Mouse (Mus musculus) liver (tissue): ENCODE results near the gene Elk3.

Source experiments
- DNase-seq: peaks from one replicate; pipeline ENCODE4 v3.0.0-alpha.2; 2020; ENCODE audit warnings: mixed read lengths

Gene Elk3

DNA sequence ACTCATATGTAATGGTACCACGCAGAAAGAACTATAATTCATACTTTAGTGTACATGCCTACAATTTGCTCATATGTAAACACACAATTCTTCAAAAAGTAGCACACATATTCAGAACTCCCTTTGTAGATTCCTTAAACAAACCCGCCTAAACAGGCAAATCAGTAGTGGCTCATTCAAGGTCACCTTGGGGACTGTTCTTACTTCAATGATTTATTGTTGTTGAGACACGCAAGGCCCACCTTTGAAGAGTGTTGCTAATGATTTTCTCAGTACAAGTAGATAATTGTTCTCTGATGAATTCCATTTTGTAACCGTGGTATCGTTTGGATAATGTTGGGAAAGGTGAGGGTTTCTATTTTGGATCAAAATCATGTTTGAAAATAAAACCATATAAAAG, 17.4 kb upstream of the Elk3 start:
- no peak for DNase-seq

DNA sequence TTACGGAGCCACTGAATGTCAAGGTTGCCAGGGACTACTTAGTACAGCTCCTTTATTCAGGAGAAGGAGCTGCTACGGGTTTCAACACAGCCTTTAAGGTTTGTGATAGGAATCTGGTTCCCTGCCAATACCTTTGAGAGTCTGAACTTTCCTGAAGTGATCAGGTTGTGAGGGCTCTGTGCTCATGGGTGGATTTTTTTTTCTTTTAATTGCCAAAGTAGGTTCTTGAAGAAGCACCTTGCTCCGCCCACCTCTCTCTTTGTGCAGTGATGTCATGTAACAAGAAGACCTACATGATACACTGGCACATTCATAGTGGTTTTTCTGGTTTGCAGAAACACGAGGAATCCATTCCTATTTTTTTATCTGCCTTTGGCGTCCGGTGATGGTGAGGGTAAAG, 16.3 kb upstream of the Elk3 start:
- no peak for DNase-seq

GRCm38 (mm10) chr10:93326741-93327100, 15.8 kb upstream of the Elk3 start:
- no peak for DNase-seq

DNA sequence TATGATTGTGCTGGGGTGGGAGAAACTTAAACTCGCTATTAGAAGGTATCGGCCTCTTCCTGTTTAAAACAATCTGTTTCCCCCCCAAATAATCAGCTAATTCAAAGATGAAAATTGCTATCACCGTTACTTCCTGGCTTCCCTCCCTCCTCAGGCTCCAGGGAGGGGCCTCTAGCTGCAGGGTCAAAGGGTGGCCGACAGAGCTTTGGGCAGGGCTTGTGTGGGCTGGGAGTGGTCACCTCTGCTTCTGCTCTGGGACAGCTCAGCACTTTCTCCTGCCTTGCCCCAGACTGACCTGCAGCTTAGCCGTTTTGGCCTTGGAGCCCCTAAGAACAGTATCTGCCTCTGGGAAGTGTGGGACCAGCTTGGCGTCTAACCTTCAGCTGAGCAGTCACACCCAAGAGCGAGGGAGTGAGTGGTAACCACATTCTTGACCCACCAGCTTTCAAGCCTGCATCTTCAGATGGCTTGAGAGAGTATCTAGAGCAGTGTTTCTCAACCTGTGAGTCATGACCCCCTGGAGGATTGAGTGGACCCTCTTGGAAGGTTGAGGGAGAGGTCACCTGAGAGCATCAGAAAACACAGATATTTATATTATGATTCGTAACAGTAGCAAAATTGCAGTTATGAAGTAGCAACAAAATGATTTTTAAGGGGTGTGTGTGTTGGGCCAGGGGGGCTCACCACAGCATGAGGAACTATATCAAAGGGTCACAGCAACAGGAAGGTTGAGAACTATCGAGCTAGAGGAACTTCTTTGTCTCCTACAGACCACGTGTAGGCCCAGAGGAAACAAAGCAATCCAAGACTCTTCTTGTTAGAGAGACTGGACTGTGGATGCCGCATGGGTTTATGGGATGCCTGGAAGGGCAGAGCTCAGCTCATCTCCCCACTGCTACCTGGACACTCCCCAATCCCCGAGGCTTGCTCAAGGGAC, 15.1 kb upstream of the Elk3 start:
- peak; percentile 49 for DNase-seq

- no peak for DNase-seq
Observed at GRCm38 (mm10) chr10:93325369-93325768, 14.4 kb upstream of the Elk3 start.

DNA sequence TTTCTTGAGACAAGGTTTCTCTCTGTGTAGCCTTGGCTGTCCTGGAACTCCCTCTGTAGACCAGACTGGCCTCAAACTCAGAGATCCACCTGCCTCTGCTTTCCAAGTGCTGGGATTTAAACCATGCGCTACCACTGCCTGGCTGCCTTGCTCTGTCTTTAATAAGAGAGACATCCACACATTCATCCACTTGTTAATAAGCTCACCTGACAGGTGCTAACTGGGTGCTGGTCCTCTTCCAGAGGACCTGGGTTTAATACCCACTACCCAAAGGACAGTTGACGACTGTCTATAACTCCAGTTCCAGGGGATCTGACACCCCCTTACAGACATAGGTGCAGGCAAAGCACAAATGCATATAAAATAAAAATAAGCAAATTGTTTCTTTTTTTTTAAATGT, 13.5 kb upstream of the Elk3 start:
- DNase-seq = no peak

DNA sequence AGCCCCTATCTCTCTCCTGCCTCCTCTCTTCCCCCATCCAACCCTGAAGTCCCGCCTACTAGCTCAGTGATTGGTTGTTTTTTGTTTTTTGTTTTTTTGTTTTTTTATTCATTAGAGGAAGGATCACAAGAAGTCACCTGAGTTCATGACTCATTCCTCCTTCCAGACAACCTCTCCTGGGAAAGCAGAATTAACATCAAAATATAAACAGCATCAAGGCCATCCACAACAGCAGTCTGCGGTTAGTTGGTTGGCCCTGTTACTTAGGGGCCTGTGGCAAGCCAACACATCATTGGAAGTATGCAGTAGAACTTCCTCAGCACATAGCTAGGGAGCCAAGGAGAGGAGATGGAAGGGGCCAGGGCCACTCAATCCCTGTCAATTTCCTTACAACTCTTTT, 12.7 kb upstream of the Elk3 start:
- no peak for DNase-seq

- DNase-seq = no peak
Observed at GRCm38 (mm10) chr10:93321763-93322162, 10.8 kb upstream of the Elk3 start.

GRCm38 (mm10) chr10:93320148-93320547, 9.2 kb upstream of the Elk3 start:
- no peak for DNase-seq

DNA sequence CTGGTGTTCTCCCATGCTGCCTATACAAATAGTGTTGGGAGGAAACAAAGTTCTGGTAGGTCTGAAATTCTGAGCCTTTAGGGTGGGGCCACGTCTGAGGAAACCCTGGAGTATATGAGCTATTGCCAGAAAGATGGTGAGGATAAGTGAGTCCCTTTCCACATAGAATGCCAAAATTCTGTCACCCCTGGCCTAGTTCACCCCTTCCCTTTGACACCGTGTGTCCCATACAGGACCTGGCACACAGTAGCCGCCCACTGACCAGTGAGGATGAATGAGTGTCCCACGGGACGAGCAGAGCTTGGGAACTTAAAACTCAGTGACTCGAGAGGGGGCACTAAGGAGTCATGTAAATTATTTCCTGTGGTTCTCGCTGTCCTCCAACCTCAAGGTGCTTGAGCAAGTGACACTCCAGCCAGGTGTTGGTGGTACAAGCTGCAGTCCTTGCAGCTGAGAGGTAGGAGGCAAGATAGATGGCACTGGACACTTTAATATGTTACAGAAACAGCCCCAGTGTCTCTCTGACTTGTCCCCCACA, 8.7 kb upstream of the Elk3 start:
- DNase-seq = no peak

- DNase-seq = no peak
Observed at GRCm38 (mm10) chr10:93316909-93317308, 6.0 kb upstream of the Elk3 start.

DNA sequence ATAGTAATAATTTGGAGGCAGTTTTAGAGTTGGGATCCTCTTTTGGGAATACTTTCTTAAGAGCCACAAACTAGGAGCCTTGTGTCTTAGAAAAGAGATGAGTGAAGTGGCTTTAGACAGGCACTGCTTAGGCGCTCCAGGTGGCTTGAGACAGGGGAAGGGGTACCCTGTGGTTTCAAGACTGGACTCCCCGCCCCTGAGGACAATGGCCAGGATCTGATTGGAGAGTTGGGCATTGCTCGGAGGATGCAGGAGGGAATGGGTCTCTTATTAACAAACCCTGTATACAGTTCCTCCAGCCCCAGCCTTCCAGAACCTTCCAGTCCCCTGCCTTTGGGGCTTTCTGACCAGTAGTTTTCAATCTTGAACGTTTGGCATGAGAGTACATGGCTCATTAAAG, 641 bp upstream of the Elk3 start:
- no peak for DNase-seq

- no peak for DNase-seq
Observed at GRCm38 (mm10) chr10:93309934-93310621, 857 bp downstream of the Elk3 start.

- peak; percentile 53 for DNase-seq
Observed at GRCm38 (mm10) chr10:93309131-93309933, 1.6 kb downstream of the Elk3 start.

- no peak for DNase-seq
Observed at GRCm38 (mm10) chr10:93306367-93306766, 4.6 kb downstream of the Elk3 start.

GRCm38 (mm10) chr10:93305946-93306345, 5.0 kb downstream of the Elk3 start:
- no peak for DNase-seq

DNA sequence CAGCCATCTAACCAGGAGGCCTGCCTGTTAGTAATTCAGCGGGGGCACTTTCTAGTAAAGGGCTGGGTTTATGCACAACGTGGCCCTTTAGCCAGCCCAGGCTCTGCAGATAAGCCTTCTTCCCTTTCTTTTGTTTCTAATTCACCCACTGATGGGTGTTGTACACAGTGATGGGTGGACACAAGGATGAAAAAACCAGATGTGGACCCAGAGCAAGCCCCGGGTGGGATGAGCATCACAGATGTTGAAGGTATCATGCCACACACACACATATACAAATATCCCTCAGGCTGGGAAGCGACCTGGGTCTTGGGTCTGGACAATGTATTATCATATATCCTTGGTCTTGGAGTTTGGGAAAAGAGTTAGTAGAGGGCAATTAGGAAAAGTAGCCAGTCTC, 7.7 kb downstream of the Elk3 start:
- DNase-seq = no peak

GRCm38 (mm10) chr10:93301831-93302230, 9.1 kb downstream of the Elk3 start:
- DNase-seq = no peak

GRCm38 (mm10) chr10:93298208-93298607, 12.7 kb downstream of the Elk3 start:
- DNase-seq = no peak

DNA sequence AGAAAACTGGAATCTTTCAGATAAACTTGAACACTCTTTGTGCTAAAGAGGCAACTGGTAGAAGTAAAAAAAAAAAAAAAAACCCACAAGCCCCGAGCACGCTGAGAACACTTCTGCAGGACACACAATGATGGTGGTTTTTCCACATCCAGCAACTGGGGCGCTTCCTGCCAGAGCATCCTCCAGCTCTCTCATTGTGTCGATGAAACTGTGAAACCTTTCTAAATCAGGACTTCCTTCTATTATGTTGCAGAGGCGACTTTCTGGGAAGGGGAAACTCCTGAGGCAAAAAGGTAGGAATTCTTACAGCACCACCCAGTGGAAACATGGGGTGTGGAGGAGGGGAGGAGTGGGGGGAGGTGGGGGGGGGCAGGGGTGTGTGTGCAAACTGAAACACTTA, 13.2 kb downstream of the Elk3 start:
- DNase-seq = no peak

DNA sequence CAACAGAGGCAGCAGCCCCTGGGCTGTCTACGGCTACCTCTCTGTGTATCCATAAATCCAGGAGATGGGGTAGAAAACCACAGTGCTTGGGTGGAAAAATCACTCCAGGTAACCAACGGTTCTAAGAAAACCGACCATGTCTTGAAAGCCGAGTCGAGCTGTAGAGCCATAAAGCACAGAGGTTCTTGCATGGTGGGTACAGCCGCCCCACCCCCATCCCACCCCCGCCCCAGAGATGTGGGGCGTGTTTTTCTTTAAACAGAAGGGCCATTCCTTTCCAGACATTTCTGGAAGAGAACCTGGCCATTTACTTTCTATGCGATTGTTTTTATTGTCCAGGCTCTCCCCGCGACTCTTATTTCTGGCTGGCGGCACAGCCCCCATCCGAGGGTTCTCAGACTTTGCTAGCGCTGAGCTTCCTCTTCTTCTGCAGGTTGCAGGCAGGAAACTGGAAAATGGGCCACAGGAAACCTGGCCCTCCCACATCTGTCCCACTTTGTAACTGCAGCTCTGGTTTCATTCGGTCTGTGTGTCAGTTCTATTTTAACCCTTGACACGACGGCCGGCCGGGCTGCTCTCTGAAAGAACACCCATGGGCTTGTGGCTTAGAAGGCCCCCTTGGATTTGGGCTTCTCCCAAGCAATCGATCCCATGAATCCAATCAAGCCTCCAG, 16.3 kb downstream of the Elk3 start:
- peak; percentile 35 for DNase-seq

DNA sequence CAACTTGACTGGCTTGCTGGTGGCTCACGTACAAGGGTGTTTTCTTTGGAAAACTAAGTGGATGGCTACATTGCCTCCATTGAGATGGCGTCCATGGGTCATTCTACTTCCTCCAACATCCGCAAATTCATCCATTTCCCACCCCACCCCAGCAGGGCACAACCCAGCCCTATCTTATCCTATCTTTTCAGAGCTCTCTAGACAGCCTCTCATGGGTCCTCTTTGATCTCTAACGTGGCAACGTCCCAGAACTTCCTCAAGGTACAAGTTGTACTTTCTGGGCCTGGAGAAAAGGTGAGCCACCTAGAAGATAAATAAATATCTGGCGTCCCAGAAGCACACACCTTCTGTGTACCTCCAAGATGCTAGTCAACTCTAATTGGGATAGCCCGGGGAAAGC, 17.3 kb downstream of the Elk3 start:
- no peak for DNase-seq

GRCm38 (mm10) chr10:93291843-93292242, 19.1 kb downstream of the Elk3 start:
- peak; percentile 80 for DNase-seq
